Mouse (Mus musculus) bone marrow, adult 2 months (tissue): ENCODE results near the gene Gm1043.

Source experiments
- CTCF ChIP-seq: fragments of 200-500 bp; IDR thresholded peaks from 2 replicates; pipeline ENCODE4 v1.5.1; 2011; ENCODE audit warnings: low read length, control low read depth; ENCODE audit not compliant: control insufficient read depth, insufficient read depth
- POLR2A ChIP-seq: fragments of 200-500 bp; IDR thresholded peaks from 2 replicates; pipeline ENCODE4 v1.6.1; 2011; ENCODE audit warnings: low read depth, mild to moderate bottlenecking, control low read depth, low read length, borderline replicate concordance; ENCODE audit not compliant: control insufficient read depth

GRCm38 (mm10) chr5:37240550-37240949 is 155.4 kb downstream of the Gm1043 start:
- TF ChIP-seq CTCF = no peak
- no peak for TF ChIP-seq POLR2A
